Mouse (Mus musculus) layer of hippocampus, postnatal 14 days (tissue): ENCODE measurements around the gene Ddrgk1. TPM values are rescaled to one million over a fixed set of nuclear protein-coding genes. Genes with fewer than 3 reads are reported as not detected.

Experiments
- DNase-seq, 2 experiments: peaks; one replicate each; pipeline ENCODE4 v3.0.0; 2021 to 2022; ENCODE audit warnings: low spot score in 2 of 2, mixed read lengths in 1 of 2
- long read RNA-seq, 2 experiments: library from polyadenylated mRNA; stranded (forward); transcript quantifications; one replicate each; pipeline ENCODE4 v2.0.0; 2021
- total RNA-seq, 2 experiments: library from RNA; stranded (reverse); gene quantifications; 2 replicates each; pipeline ENCODE4 v1.2.3; 2021

Gene Ddrgk1
- total RNA-seq: 10 to 100 TPM; 80.9 to 81.2 TPM
- long read RNA-seq, experiment 1, transcript Ddrgk1-201 (9 exons, 1,238 nt): major isoform, 48 of 58 reads
- long read RNA-seq, experiment 1, partial matches to known transcripts: 5 of 58 reads
- long read RNA-seq, experiment 1, other reads (novel, unspliced or antisense): 5 of 58 reads
- long read RNA-seq, experiment 2, transcript Ddrgk1-201 (9 exons, 1,238 nt): major isoform, 68 of 83 reads
- long read RNA-seq, experiment 2, partial matches to known transcripts: 5 of 83 reads
- long read RNA-seq, experiment 2, other reads (novel, unspliced or antisense): 10 of 83 reads

DNA sequence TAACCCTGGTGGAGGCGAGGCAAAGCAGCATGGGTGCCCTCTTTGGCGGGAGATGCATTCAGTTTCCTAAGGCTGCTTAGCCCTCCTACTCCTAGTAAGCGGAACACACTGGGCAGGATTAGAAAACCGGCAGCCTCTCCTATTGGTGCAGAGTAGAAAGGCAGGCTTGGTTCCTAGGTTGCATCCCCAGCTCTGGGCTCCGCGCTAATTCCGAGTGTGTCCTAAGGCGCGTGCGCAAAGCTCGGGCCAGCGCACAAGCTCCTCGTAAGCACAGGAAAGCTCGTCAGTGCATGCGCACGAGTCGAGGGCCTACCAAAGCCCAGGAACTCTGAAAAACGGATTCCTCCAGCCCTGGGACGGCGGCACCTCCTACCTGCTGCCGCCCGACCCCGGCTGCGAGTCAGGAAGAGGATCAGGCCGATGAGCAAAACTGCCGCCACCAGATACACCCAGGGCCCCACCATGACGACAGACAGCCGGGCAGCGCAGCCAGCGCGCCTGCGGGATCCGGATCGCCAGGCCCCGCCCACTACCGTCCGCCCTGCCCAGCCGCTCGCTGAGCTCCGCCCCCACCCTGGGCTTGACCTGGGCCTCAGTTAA is at the start of gene Ddrgk1:
Ddrgk1 (minus strand) TSS at position 558 of the 600 bp plus-strand sequence.
- peak; percentile 96 to 97 for DNase-seq

DNA sequence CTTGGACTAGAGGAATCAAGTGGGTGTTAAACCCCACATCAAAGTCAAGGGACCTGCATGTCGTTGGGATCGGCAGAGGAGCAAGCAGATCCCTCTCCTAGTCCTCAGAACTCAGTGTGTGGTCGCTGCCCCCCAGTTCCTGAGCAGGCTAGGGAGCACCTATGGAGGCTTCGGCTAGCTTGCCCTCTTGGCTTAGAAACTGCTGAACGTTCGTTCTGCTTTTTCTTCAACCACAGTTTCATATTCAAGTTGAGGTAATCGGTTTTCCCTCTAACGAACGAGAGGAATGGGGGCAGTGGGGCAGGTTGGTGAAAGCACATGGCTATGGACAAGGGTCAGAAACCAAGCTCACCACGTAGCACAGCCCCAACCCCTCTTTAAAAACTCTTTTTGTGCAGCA is 42.6 kb upstream of the Ddrgk1 start:
- no peak for DNase-seq

DNA sequence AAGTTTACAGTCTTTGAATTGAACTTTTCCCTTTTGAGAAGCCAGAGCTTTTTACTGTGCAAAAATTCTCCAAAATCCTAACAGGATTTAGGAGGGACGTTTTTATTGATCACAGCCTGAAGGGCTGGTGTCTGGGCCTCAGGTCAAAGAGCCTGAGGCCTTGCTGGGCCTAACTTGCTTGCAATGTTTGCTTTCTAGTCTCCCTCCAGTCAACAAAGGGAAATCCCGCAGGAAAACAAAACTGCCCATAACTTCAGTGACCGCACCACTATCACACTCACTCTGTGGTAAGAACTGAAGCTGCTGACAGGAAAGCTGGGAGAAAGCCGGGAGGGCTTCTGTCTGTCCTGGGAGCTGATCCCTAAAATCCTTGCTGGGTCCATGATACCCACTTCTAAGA is 42.1 kb upstream of the Ddrgk1 start:
- no peak for DNase-seq

DNA sequence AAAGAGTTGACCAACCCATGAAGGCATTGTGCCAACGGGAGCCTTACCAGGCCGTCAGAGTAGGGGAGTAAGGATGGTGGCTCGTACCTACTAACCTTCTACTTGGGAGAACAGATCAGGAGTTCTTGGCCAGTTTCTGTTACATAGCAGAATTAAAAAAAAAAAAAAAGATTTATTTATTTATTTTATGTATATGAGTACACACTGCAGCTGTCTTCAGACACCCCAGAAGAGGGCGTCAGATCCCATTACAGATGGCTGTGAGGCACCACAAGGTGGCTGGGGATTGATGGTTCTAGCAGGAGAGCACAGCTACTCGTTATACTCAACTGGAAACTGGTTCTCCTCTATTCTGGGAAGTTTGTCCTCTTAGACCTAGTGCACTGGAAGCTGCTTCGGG is 40.7 kb upstream of the Ddrgk1 start:
- DNase-seq: no peak

DNA sequence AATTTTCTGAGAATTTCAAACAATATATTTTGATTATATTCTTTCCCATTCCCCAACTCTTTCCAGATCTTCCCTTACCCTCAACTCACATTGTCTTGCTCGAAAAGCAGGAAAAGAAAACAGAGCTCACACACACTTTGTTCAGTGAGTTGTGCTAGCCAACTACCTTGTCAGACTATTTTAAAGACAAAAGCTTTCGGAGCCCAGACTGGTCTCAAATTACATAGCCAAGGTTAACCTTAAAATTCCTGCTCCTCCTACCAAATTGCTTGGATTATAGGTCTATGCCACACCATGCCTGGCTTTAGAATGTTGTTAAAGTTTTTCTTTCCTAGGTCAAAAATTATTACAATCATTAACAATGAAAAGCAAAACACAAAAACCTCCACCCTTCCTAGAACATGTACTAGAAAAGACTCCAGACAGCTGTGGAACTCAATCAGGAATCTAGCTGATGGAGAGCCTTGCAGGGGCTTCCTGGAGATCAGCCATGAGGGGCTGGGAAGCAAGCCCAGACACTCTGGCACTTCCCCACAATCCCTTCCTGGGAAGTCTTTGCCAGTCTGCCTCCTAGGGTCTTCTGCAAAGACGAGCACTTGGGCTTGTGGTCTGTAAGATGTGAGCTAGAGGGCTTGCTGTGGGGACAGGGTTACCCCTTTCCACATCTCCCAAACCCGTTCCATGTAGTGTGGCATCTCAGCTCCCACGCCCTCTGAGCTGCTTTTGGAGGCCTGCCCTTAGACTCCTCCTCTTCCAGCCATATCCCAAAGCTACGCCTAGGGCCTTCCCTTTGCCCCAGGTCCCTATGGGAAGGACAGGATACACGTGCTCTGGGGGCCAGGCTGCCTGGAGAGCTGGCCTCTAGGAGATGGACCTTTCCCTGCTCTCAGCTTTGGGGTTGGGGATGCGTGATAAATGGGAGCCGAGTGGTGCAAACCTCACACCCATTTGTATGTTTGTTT is 39.9 kb upstream of the Ddrgk1 start:
- DNase-seq: no peak

DNA sequence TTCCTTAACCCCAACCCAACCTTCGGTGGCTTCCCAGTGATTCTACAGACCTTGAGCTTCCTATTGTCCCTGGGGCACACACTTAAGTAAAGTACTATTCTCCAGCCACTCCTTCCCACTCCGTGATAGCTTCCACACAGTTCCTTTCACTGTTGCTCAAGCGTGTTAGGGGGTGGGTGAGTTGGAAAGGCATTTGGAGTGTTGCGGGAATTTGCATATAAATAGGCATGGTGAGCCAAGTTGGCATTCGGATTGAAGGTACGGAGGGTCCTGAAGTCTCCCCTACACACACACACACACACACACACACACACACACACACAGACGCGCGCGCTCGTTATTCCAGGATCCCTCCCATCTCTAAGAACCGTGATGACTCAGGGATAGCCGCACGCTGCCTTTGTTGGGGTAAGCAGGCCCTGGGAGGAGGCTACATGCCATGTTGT is 33.4 kb upstream of the Ddrgk1 start:
- DNase-seq: no peak

DNA sequence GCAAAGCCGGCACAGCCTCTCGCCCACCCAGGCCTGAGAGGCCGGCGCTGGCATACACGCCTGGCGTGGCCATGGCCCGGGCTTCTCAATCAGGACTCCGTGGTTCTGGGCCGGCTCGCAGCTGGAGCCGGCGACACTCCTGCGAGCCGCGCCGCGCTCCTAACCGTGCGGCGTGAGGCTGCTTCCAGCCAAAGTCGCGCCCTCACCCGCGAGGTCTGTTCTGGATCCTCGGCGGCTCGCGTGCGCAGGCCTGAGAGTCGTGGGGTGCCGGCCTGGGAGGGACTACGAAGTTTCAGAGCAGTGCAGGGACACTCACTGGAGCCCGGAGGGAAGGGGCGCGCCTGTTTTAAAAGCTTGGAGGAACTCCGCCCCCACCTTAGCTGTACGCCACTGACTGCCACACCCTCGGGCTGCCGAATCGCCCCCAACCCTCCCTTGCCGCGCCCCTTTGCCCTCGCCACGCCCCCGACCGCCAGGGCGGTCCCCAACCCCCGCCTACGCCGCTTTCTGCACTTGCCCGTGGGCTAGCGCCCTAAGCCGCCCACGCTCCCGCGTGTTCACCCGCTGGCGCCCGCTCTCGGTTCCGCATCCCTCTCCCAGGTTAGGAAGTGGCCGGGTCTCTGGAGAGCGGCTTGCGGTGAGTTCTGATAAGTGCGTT is 32.8 kb upstream of the Ddrgk1 start, which contains the start of gene Slc4a11:
Slc4a11 (minus strand) TSS at position 367 of the 658 bp plus-strand sequence.
- no peak for DNase-seq

DNA sequence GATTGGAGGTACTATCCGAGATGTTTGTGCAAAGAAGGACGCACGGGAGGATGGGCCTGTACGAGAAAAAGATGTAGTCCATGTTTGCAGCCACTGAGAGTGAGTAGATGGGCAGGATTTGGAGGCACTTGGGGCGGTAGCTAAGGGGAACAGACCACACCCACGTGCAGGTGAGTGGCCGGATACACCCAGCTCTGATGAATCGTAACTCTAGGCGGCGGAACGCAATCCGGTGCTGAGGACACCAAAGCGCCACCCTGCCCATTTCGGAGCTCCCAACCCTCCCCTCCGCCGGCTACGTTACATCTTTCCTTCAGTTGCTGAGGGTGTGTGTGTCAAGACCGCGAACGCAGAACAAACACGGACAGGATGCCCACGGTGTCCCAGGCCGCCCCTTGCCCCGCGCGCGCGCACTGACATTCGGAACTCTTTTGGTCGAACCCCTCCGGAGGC is 32.3 kb upstream of the Ddrgk1 start:
- DNase-seq: no peak

DNA sequence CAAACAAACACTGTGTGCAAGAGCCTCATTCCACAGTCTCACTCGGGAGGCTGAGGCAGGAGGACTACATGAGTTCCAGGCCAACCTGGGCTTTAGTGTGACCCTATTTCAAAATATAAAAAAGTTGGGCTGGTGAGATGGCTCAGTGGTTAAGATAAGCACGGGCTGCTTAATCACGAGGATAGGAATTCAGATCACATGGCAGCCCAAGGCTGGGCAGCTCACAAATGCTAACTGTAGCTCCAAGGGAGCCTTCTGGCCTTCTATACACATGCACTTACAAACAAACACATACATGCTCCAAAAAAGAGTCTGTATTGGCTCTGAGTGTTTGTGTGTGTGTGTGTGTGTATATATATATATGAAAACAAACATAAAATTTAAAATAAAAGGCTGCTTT is 29.1 kb upstream of the Ddrgk1 start:
- DNase-seq: no peak

DNA sequence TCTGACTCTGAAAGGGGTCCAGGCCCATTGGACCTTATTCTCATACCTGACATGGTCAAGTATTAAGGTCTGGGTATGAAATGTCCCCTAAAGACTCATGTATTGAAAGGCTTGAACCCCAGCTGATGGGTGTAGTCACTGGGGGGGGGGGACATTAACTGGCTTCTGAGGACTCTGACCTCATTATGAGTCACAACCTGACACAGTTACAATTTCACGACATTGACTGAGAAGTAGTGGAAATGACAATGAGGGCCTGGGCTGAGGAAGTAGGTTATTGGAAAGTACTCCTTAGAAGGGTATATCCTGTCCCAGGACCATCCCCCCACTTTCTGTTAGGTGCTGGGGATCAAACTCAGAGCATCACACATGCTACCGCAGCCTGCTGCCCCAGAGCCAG is 24.6 kb upstream of the Ddrgk1 start:
- no peak for DNase-seq

DNA sequence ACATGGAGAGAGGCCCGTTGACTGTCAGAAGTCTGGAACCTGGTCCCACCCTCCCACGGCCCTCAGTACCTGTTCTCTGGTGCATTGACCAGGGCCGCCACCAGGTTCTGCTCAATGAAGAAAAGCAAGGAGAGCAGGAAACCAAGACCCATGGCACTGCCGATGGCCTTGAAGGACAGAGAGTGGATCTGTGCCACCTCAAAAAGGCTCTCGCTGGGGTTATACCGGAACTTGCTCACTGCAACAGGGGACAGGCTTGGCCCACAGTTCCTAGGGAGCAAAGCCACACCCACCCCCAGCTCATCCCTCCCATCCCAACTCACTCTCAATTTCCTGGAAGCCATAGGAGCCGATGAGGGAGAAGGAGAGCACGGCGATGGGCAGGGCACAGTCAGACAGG is 21.0 kb upstream of the Ddrgk1 start:
- no peak for DNase-seq

DNA sequence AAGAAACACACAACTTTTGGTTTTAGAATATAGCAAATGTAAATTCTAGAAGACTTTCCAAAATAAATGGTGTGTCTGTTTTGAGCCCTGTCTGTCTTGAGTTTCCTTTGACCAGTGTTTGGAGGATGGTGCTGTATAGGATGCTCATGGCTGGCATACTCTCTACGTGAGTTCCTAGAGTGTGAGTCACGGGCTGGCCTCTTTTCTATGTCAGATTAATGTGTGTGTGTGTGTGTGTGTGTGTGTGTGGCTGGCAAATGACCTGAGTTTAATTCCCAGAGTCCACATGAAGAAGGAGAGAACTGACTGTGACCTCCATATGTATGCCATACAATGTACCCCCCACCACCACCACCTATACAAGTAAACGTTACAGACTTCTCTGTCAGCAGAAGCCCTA is 17.1 kb upstream of the Ddrgk1 start:
- DNase-seq: no peak

DNA sequence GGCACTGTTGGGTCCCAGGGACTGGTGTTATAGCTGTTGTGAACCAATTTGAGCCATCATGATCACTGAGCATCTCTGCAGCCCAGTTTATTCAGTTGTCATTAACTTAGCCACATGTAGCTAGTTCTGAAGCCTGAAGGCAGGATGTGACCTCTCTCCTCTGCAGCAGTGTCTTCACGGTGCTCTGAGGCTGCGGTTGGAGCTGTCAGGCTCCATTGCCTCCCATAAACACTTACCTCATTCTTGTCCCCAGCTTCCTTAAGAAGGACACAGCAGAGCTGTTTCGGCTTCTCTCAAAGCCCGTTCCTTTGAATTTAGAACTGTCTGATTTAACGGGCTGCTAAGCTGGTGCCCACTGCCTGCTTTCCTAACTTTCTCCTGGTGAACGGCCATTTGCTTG is 15.4 kb upstream of the Ddrgk1 start:
- DNase-seq: no peak

DNA sequence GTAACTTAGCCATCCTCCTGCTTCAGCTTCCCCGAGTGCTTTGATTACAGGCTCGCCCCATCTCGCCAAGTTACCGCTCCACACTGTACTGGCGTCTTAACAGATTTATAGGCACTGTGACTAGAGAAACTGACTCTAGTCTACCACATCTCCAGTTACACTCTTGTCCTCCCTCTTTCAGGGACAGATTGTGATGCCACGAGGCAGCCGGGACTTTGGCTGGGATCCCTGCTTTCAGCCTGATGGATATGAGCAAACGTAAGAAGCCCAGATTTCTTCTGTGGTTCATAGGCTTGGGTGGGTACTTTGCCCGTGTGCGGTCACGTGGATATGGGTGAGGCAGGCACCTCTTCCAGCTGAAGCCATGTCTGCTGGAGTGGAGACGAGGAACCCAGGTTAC is 14.7 kb upstream of the Ddrgk1 start:
- DNase-seq: peak in 1 of 2 experiments; percentile 55

DNA sequence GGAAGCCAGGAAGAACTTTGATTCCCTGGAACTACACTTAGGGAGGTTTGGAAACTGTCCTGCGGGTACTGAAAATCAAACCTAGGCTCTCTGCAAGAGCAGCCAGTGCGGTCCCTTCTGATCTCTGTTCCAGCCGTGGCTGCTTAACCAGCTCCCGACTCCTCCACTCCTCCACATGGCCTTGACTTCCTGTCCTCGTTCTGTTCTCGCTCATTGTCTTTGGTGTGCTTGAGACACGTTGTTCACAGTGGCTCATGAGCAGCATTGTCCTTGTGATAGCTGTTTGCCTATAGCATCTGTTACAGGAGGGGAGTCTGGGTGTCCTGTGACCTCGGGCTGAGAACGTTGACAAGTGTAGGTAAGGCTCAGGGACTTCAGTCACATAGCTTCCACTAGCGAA is 12.8 kb upstream of the Ddrgk1 start:
- no peak for DNase-seq

DNA sequence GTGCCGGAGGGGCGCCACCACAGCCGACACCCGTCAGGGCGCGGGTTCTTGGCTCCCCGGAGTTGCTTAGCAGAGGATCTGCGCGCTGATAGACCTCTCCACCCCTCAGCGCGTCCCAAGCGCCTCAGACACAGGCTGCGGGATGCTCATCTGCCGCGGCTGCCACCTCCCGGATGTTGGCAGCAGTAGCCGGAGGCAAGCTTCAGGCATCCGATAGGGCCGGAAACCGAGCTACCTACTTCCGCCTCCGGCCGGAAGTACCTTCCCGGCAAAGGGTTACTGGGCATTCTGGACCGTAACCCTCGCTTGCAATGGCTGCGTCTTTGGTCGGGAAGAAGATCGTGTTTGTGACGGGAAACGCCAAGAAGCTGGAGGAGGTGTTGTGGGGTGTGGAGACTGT is 3.1 kb upstream of the Ddrgk1 start, which contains the start of gene Itpa:
Itpa (plus strand) TSS at position 52 of the 400 bp plus-strand sequence.
- DNase-seq: peak; percentile 84 to 87

DNA sequence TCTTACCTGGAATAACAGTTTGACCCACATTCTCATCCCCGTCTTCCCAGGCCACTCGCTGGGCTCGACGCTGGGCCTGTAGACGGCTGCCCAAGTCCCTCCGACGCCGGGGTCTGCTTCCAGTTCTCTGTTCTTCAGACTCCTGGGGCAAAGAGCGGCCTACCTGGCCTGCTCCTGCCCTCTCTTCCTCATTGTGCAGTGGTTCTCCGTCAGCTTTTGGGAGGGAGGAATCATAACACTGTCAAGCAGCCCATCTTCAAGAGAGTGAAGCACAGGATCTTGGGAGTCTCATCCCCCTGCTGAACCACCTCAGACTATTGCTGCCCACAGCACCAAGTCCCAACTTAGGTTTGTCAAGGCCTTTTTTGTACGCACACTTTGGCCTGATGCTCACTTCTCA is 1.1 kb downstream of the Ddrgk1 start:
- no peak for DNase-seq

DNA sequence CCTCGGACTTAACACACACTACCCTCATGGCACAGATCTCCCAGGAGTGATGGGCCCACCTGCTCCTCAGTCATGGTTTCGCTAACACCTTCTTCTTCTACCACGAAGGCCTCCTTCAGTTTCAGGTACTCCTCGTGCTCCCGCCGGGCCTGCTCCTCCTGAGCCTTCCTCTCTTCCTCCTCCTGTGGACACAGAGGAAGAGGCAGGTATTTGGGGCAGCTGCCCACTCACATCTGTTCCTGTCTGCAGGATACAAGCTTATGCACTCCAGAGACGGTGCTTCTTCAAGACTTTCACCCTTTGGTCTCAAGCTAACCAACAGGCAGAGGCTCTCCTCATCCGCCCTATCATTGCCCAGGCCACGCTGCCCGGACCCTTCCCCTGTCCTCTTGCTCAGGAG is 5.9 kb downstream of the Ddrgk1 start:
- DNase-seq: no peak

DNA sequence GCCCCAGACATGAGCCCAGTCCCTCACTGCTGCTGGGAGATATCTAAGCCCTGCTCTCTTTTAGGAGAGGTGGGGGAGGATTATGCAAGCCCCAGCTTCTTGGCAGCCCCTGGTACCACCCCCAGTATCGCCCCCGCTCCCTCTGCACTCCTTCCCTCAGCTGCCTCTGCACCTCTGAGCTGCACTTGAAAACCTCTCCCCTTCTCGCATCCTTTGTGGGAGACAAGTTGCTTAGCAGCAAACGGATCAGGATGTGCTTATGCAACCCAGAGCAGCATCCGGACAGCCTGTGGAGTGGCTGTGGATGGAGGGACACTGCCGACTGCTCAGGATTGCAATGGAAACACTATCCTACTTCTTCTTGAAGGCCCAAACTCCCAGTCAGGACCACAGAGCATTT is 6.9 kb downstream of the Ddrgk1 start:
- peak; percentile 58 to 79 for DNase-seq

DNA sequence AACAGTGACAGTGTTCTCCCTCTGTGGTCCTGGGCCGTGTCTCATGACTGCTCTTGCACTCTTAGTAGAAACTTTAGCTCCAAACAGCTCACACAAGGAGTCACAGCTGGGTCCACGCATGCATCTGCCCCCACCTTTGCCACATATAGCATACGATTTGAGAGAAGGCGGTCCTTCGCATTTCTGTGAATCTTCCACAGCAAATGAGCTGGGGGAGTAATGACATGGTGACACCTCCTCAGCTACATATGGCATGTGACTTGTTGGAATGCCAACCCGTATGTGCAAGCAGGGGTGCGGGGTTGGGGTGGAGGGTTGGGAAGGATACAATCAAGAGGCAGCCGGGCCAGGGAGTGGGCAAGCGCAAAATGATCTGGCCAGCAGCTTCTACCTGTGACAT is 7.9 kb downstream of the Ddrgk1 start:
- DNase-seq: no peak
